Mouse (Mus musculus): ENCODE measurements at regions not wholly inside any gene's neighbourhood (a gene's known extent, or its start where the extent isn't known, plus 50 kb on each side); places are given as distances from the start of the nearest gene placed in this dataset.

DNA sequence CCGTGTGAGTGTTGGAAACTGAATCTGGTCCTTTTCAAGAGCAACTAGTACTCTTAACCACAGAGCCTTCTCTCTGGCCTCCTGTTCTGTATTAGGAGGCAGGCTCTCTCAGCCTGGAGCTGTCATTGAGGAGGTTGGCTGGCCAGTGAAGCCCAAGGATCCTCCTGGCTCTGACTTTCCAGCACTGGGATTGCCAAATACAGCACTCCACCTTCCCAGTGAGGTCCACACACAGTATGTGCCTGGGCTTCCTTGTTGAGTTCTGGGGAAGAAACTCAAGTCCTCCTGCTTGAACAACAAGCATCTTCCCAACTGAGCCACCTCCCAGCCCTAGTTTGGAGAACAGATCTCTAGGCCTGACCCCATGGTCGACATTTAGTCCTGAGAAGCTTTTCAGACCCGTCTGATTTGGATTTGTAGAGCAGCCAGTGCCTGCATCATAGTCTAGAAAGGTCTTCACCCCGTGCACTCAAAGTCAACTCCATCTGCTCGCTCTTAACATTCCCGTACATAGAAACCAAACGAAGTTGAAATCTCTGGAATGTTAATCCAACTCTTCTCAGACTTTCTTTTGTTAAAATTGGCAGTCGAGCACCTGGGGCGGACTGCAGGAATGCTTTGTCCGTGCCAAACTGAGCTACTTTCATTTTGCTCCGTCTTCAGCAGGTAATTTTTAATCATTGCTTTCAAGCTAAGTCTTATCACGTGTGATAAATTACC is 99.2 kb upstream of the Tmem108 start:
- no peak for TF ChIP-seq POLR2A (IDR thresholded peaks at IDR 0.05; ENCODE audit: low read depth, low read length)
- TF ChIP-seq CTCF (conservative IDR thresholded peaks at IDR 0.05; ENCODE audit: insufficient read depth, insufficient read length, low read depth, low read length), result no peak
